Mouse (Mus musculus) testis, postnatal 10 days (tissue): Measurements from ENCODE around the gene Taok2.

ENCODE experiments used
- DNase-seq: peaks from one replicate; pipeline ENCODE4 v3.0.0; 2021; ENCODE audit warnings: low spot score

Taok2 gene

GRCm38 (mm10) chr7:126825952-126826351 lies 58.6 kb downstream of the Taok2 start:
- no peak for DNase-seq

GRCm38 (mm10) chr7:126825403-126825802 lies 59.1 kb downstream of the Taok2 start:
- no peak for DNase-seq

DNA sequence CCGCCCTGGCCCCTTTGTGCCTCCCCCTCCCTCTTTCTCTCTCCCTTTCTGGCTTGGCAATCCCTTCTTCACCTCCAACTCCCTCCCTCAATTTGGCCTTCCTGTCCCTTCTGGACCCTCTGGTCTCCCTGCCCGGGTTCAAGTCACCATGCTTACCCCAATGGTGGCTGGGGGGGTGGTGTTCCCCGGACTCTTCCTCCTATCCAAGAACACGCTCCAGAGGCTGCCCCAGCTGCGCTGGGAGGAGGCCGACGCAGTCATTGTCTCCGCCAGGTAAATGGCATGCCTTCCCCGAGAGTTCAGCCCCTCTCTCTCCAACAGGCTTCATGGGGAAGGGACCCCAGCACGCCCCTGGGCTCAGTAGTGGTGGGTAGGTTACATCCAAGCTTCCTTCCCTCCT lies 60.6 kb downstream of the Taok2 start:
- DNase-seq, result no peak

- no peak for DNase-seq
Measured at GRCm38 (mm10) chr7:126823202-126823711, 61.2 kb downstream of the Taok2 start.

DNA sequence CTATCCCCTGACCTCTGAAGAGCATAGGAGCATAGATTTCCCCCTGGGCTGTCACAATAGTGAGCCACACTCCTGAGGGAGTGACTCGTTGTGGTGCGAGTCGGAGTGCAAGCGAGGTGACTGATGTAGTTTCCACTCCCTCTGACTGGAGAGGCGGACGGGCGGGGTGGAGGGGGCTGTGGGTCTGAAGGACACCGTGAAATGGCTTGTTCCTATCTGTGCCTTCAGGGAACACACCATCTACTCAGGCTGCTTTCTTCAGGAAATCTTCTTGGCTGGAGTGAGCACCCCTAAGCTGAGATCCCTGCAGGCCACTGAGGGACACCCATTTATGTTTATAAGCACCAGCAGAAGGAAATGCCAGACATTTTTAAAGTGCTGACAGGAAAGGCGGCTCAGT lies 61.8 kb downstream of the Taok2 start:
- DNase-seq, result no peak

- DNase-seq, result peak; percentile 91
Measured at GRCm38 (mm10) chr7:126821835-126822511, 62.5 kb downstream of the Taok2 start.

GRCm38 (mm10) chr7:126818818-126819217 lies 65.7 kb downstream of the Taok2 start:
- DNase-seq, result no peak

GRCm38 (mm10) chr7:126817595-126817994 lies 66.9 kb downstream of the Taok2 start:
- no peak for DNase-seq

DNA sequence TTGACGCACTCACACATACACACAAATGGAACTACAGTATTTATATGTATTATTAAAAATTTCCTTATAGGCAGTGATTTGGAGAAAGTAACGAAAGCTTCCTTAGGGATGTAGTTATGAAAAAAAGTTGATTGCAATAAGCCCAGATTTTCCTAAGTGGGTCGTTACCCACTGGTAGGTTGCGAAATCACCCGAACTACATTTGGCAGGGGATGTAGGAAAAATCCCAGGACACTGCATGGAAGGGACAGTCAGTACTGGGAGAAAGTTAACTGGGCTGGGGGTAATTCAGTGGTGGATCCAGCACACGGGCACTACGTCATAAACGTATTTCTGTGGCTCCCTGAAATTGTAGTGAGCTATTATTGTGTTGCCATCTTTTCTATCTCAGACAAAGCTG lies 68.0 kb downstream of the Taok2 start:
- DNase-seq, result no peak

- DNase-seq, result no peak
Measured at GRCm38 (mm10) chr7:126815726-126816222, 68.7 kb downstream of the Taok2 start.
